Mouse (Mus musculus) heart, postnatal 10 days (tissue): ENCODE data around the gene Tenm4. TPM values are rescaled to one million over a fixed set of nuclear protein-coding genes. Genes with fewer than 3 reads are reported as not detected.

Source experiments
- DNase-seq, 2 experiments: peaks; one replicate each; pipeline ENCODE4 v3.0.0; 2021
- intact Hi-C: fragments of 180-260 bp; cut with DNase I; formaldehyde crosslinking; loops from one replicate; pipeline ENCODE4 v1.15.1; 2025
- total RNA-seq, 2 experiments: library from RNA; stranded (reverse); gene quantifications; 2 replicates each; pipeline ENCODE4 v1.2.3; 2021

Tenm4 gene
- total RNA-seq, 2 experiments from 2014 or later, result 4.2 to 5.0 TPM

GRCm38 (mm10) chr7:96555294-96555693, 384.2 kb downstream of the Tenm4 start:
- intact Hi-C loops, result loop anchor here (2.0 kb wide), 1 partner anchor 344 kb away; no protein-coding TSS in a partner anchor
- DNase-seq, result no peak

DNA sequence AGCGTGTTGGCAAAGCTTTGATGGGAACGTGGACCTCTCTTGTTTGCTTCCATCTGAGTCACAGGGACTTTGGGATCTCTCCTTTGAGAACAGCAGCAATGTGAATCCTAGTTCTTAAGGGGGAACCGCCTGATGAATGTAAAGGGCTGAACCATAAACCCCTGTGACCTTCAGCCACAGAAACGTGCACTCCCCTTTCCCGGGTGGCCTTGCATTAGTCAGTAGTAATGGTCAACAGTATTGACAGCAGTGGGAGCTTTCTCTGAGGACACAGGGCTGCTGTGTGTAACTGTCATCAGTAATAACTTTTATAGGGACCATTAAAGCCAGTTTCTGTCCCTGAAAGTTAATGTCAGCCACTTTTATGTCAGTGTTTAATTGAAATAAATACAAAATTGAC, 385.7 kb downstream of the Tenm4 start:
- no peak for DNase-seq
- intact Hi-C loops, result no loop called here

- intact Hi-C loops, result no loop called here
- DNase-seq, result no peak
Observed at GRCm38 (mm10) chr7:96562890-96563289, 391.8 kb downstream of the Tenm4 start.

GRCm38 (mm10) chr7:96563329-96564065, 392.5 kb downstream of the Tenm4 start:
- no peak for DNase-seq
- intact Hi-C loops, result no loop called here

- intact Hi-C loops, result no loop called here
- DNase-seq, result peak; percentile 48 to 65
Observed at GRCm38 (mm10) chr7:96565806-96566205, 394.8 kb downstream of the Tenm4 start.

DNA sequence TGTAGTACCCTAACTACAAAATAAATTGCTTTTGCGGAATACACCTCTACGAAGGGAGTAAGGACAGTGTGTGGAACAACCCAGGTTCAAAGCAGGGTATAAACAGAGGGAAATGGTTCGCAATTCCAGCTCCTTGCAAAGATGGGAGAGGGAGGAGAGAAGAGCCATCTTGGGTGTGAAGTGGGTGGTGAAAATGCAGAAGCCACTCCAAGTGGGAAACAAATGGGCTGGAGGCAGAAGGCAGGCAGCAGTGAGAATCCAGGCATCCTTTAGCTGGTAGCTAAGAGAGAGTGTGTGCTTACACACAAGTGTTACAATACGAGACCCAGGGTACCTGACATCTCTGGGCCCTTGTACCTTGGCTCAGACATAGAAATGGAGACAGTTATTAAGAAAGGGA, 395.2 kb downstream of the Tenm4 start:
- intact Hi-C loops, result no loop called here

GRCm38 (mm10) chr7:96568034-96568433, 397.0 kb downstream of the Tenm4 start:
- DNase-seq, result no peak
- intact Hi-C loops, result no loop called here

More for the DNA sequence above, 395.2 kb downstream of the Tenm4 start:
- no peak for DNase-seq

DNA sequence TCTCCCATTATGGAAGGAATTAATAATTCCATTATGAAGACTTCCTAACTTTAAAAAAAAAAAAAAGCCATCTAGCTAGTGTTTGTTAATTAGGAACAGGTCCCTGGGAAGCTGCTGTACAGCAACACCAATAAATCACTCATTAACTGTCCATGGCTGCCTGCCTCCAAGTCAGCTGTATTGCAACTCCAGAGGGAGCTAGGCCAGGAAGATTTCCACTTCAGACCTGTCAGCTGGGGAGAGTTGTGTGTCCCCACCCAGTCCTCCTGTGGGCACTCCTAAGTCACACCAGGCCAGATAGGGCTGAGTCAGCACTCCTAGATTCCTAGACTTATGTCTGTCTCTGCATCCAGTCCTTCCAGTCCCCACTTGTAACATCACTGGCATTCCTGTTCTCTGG, 399.9 kb downstream of the Tenm4 start:
- DNase-seq, result no peak
- intact Hi-C loops, result no loop called here

GRCm38 (mm10) chr7:96572995-96573394, 401.9 kb downstream of the Tenm4 start:
- DNase-seq, result no peak
- intact Hi-C loops, result no loop called here

DNA sequence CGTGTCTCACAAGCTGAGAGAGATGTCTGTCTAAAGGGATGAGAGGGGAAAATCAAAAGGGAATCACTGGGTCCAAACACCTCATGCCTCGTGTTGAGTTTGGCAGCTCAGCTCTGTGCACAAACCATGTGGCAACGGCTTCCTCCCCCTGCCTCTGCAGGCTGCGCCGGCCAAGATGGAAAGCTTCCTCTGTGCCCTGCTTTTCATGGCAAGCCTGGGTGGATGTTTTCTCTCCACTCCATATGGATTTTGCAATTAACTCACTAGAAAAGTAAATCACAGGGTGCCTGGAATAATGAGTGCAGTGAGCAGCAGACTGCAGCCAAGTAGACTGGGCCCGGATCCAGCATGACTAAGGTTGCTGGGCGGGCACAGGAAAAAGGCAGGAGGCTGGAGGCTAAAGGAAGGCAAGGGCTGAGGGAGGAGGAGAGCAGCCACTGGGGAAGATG, 404.2 kb downstream of the Tenm4 start:
- DNase-seq, result peak; percentile 82 to 83
- intact Hi-C loops, result no loop called here

GRCm38 (mm10) chr7:96582752-96583151, 411.7 kb downstream of the Tenm4 start:
- intact Hi-C loops, result no loop called here
- DNase-seq, result no peak

GRCm38 (mm10) chr7:96587403-96587802, 416.4 kb downstream of the Tenm4 start:
- intact Hi-C loops, result no loop called here

DNA sequence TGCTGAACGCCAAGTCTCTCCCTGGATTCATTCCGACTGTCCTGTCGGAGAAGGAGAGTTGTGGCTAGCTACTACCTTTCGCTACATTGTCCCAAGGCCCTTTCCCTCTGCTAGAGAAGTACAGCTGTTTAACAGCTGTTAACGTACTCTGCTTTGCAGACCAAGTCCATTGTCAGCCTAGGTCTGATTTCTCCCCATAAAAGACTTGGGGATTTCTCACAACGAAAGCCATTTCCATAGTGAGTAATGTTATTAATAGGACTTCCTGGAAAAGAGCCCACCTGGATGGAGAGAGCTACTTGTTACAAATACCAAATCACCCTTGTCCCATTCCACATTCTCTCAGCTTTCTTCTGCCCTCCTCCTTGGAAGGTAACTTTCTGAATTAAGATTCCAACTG, 417.5 kb downstream of the Tenm4 start:
- peak in 1 of 2 experiments; percentile 4 for DNase-seq
- intact Hi-C loops, result no loop called here

More at GRCm38 (mm10) chr7:96587403-96587802, 416.4 kb downstream of the Tenm4 start:
- no peak for DNase-seq

DNA sequence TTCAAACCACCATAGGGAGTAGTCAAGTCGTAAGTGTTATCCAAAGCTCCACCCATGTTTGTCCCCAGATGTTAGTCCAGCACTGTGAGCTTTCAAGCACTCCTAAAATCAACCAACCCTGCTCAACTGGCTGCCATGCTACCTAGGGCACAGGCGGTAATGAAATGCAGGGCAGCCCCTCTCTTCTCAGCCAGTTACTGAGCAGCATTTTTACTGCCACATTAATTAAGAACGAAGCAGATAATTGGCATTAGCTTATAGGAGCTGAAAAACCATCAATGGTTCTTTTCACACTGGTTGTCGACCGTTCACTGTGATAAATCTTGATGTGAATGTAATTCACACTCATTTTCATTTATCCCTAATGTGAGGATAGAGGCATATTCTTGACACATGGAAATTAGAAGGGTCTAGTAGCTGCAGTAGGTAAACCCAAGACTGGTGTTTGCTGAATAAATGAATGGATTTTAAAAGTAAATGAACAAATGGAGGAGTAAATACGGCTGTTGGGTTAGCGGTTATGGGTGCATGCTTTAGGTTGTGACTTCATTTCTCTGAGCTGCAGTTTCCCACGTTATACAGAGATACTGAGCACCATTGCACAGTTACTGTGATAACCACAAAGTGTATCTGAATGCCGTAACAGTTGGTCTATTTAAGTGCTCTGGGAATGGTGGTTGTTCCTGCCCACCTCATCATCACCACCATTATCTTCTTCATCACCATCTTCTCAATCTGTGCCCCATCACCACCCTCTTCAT, 424.7 kb downstream of the Tenm4 start:
- intact Hi-C loops, result no loop called here
- no peak for DNase-seq

GRCm38 (mm10) chr7:96596402-96597195, 425.6 kb downstream of the Tenm4 start:
- intact Hi-C loops, result no loop called here
- DNase-seq, result no peak

GRCm38 (mm10) chr7:96597871-96598270, 426.8 kb downstream of the Tenm4 start:
- intact Hi-C loops, result no loop called here
- no peak for DNase-seq

GRCm38 (mm10) chr7:96599081-96599480, 428.0 kb downstream of the Tenm4 start:
- DNase-seq, result no peak
- intact Hi-C loops, result no loop called here

- intact Hi-C loops, result no loop called here
Observed at GRCm38 (mm10) chr7:96600381-96600941, 429.4 kb downstream of the Tenm4 start.

DNA sequence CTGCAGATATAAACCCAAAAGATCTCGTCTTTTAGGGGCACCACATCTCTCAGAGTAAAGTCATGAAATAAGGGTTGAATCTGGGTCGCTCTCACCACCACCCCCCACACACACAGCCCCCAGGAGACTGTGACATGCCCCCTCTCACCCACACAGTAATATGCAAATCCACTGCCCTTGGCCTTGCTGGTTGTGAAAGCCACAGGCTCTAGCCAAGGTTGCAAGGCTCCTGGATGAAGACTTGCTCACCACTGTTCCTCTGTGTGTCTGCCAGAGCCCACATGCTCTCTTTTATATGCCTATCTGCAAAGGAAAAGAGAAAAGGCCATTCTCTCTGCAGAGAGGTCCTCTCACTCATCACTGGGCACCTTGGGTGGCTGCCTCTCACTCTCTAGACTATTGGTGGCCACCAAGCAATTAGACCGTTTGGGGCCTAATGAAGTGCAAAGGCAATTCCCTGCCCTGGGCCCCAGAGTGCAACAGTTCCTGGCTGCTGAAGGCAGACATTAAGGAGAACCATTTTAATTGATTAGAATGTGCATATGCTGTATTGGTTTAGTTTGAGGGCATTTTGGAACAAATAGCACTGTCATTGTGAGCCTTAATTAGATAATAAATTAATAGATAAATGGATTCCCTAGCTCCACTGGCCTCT, 433.2 kb downstream of the Tenm4 start:
- intact Hi-C loops, result no loop called here
- no peak for DNase-seq

More at GRCm38 (mm10) chr7:96600381-96600941, 429.4 kb downstream of the Tenm4 start:
- no peak for DNase-seq

- DNase-seq, result no peak
- intact Hi-C loops, result no loop called here
Observed at GRCm38 (mm10) chr7:96605316-96605715, 434.3 kb downstream of the Tenm4 start.
